Mouse (Mus musculus) CH12.LX (cell line): ENCODE results near the gene Ms4a18.

Source experiments
- CHD2 ChIP-seq: IDR thresholded peaks from 2 replicates; pipeline ENCODE4 v1.6.1; 2011; ENCODE audit warnings: low read length, improper control_type of control experiment
- CTCF ChIP-seq, 2 experiments: IDR thresholded peaks in 1 of 2; conservative IDR thresholded peaks in 1 of 2; 2 replicates each; pipeline ENCODE4 v1.5.1; 2011 to 2012; ENCODE audit warnings: low read depth in 2 of 2, low read length in 2 of 2, improper control_type of control experiment in 1 of 2, inconsistent platforms in 1 of 2, mild to moderate bottlenecking in 1 of 2, moderate library complexity in 1 of 2
- E2F4 ChIP-seq: IDR thresholded peaks from 2 replicates; pipeline ENCODE4 v1.6.1; 2011; ENCODE audit warnings: low read depth, low read length, improper control_type of control experiment; ENCODE audit not compliant: insufficient replicate concordance
- EP300 ChIP-seq: IDR thresholded peaks from 2 replicates; pipeline ENCODE4 v1.6.1; 2011; ENCODE audit warnings: low read length, improper control_type of control experiment
- JUND ChIP-seq: conservative IDR thresholded peaks from 2 replicates; pipeline ENCODE4 v1.6.1; 2011; ENCODE audit warnings: low read depth, low read length, improper control_type of control experiment
- MAX ChIP-seq: IDR thresholded peaks from 2 replicates; pipeline ENCODE4 v1.6.1; 2011; ENCODE audit warnings: low read length, improper control_type of control experiment
- NRF1 ChIP-seq: IDR thresholded peaks from 2 replicates; pipeline ENCODE4 v1.6.1; 2014; ENCODE audit warnings: low read depth, mild to moderate bottlenecking, inconsistent platforms, low read length, improper control_type of control experiment, moderate library complexity
- POLR2A ChIP-seq: IDR thresholded peaks from 2 replicates; pipeline ENCODE4 v1.6.1; 2011; ENCODE audit warnings: low read depth, mild to moderate bottlenecking, improper control_type of control experiment, low read length
- SMC3 ChIP-seq: IDR thresholded peaks from 2 replicates; pipeline ENCODE4 v1.6.1; 2011; ENCODE audit warnings: low read depth, low read length, improper control_type of control experiment
- TCF12 ChIP-seq: IDR thresholded peaks from 2 replicates; pipeline ENCODE4 v1.6.1; 2014; ENCODE audit warnings: low read depth, mild to moderate bottlenecking, inconsistent platforms, low read length, improper control_type of control experiment
- ZC3H11A ChIP-seq: IDR thresholded peaks from 2 replicates; pipeline ENCODE4 v1.6.1; 2012; ENCODE audit warnings: low read depth, mild to moderate bottlenecking, inconsistent platforms, low read length, improper control_type of control experiment

DNA sequence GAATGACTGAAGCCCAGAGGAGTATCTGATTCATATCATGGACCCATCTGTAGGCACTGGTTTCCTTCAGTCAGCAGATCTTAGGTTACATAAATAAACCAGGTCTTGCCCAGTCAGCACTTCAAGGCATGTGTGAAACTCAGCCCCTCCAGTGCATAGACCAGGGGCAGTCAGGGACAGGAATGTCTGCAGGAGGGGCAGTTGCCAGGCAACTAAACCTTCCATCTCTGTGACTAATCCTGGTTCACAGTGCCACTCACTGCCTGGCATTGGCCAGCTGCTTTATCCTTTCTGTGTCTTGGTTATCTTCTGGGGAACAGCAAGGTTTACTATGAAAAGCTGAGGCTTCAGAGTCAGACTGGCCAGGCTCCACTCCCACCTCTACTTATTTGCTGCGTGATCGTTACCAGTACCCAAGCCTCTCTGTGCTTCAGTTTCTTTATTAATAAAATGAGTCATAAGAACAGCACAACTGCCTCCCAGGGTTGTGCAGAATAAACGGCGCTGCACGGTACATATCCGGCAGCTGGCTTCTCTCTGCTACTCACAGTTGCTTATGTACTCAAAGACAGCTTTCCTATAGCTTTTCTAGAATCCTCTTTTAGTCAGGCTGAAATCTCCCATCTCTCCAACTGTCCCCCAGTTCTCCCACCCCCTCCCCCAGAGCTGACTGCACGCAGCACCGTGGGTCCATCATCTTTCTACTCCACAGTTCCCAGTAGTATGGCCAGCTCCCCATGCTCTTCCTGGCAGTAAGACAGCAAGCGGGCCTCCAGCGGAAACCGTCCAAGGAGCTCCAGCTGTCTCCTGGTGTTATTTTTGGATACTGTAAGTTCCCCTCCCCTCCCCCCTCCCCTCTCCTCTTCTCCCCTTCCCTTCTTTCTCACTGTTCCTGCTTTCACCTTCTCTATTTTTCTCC lies 65.6 kb downstream of the Ms4a18 start:
- TF ChIP-seq CTCF (conservative IDR thresholded peaks at IDR 0.05 in 1 of 2, IDR thresholded peaks at IDR 0.05 in 1 of 2; ENCODE audit: low read depth in 2 of 2, low read length in 2 of 2) (no peak), POLR2A (no peak), ZC3H11A (no peak), CHD2 (no peak), EP300 (no peak), MAX (no peak), JUND (no peak), E2F4 (no peak), TCF12 (no peak), NRF1 (no peak), SMC3 (no peak)
